Mouse (Mus musculus): ENCODE data around the gene Pdpr. TPM values are rescaled to one million over a fixed set of nuclear protein-coding genes. Genes with fewer than 3 reads are reported as not detected.
"Not testable (repeated sequence)": the region's sequence is repeated elsewhere in the genome, so short reads cannot be mapped to it uniquely, and the experiment has no call there.

The Pdpr gene
- total and polyA plus RNA-seq, 2 experiments, result 7.7 to 18.4 TPM

- Histone ChIP-seq H3K27ac (replicated peaks; ENCODE audit: insufficient read depth, low read depth, low read length) (no peak overlapping the region), H3K36me3 (ENCODE audit: control insufficient read depth, insufficient read depth, low read length) (no peaks in the 10 kb centered on the region), H3K79me2 (ENCODE audit: control insufficient read depth, insufficient read depth, low read length) (no peaks in the 10 kb centered on the region), H3K4me3 (ENCODE audit: insufficient read depth, low read depth, low read length) (peak overlapping the region; percentile 40), H3K9ac (ENCODE audit: low read depth, low read length) (no peak overlapping the region), H3K4me1 (ENCODE audit: control insufficient read depth, insufficient read depth, low read length) (peaks cover 3% of the 10 kb centered on the region; the same call in 1 of the 2 replicates), H3K27me3 (ENCODE audit: control insufficient read depth, insufficient read depth, low read length) (no peaks in the 10 kb centered on the region)
- peak; percentile 46 for DNase-seq (ENCODE audit: extremely low read depth, low read depth, low spot score)
- 6% methylated on average over 27 of the region's 27 CpGs for WGBS
- TF ChIP-seq CTCF (IDR thresholded peaks at IDR 0.05; ENCODE audit: low read depth, low read length) (no peak), POLR2A (IDR thresholded peaks at IDR 0.05; ENCODE audit: extremely low read depth, insufficient read depth, low read length) (no peak)
Observed at GRCm38 (mm10) chr8:111062072-111062757, 32.2 kb upstream of the Pdpr start.

DNA sequence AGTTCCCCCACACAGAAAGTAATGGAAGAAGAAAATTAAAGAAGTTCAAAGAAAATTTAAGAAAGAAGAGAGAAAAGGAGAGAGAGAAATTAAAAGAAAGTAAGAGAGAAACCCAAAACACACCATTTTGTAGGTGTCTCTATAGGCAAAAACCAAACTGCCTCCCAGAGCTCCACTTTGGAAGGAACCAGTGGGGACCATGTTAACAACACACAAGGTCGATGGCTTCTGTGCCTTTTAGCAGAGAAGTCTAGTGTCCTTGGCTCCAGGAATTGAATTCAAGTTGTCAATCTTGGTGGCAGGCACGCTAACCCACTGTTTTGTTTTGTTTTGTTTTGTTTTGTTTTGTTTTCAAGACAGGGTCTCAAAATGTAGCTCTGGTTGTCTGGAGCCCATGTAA lies 31.5 kb upstream of the Pdpr start:
- Histone ChIP-seq H3K4me3 (ENCODE audit: insufficient read depth, low read depth, low read length) (no peak overlapping the region), H3K36me3 (ENCODE audit: control insufficient read depth, insufficient read depth, low read length) (no peaks in the 10 kb centered on the region), H3K79me2 (ENCODE audit: control insufficient read depth, insufficient read depth, low read length) (no peaks in the 10 kb centered on the region), H3K27me3 (ENCODE audit: control insufficient read depth, insufficient read depth, low read length) (no peaks in the 10 kb centered on the region), H3K9ac (ENCODE audit: low read depth, low read length) (no peak overlapping the region), H3K27ac (replicated peaks; ENCODE audit: insufficient read depth, low read depth, low read length) (no peak overlapping the region), H3K4me1 (ENCODE audit: control insufficient read depth, insufficient read depth, low read length) (0 out of 2 replicates have a peak, but pooled peaks cover 2% of the 10 kb centered on the region)
- no peak for DNase-seq (ENCODE audit: extremely low read depth, low read depth, low spot score)
- WGBS, result 66% methylated on average over 2 of the region's 2 CpGs
- no peak for TF ChIP-seq CTCF (IDR thresholded peaks at IDR 0.05; ENCODE audit: low read depth, low read length)
- no peak for TF ChIP-seq POLR2A (IDR thresholded peaks at IDR 0.05; ENCODE audit: extremely low read depth, insufficient read depth, low read length)

- no peak overlapping the region for H3K4me3 ChIP-seq (ENCODE audit: insufficient read depth, low read depth, low read length)
- H3K36me3 ChIP-seq (ENCODE audit: control insufficient read depth, insufficient read depth, low read length), result no peaks in the 10 kb centered on the region
- no peak overlapping the region for H3K27ac ChIP-seq (replicated peaks; ENCODE audit: insufficient read depth, low read depth, low read length)
- DNase-seq (ENCODE audit: extremely low read depth, low read depth, low spot score), result no peak
- H3K79me2 ChIP-seq (ENCODE audit: control insufficient read depth, insufficient read depth, low read length), result no peaks in the 10 kb centered on the region
- no peak overlapping the region for H3K9ac ChIP-seq (ENCODE audit: low read depth, low read length)
- 0 out of 2 replicates have a peak, but pooled peaks cover 2% of the 10 kb centered on the region for H3K4me1 ChIP-seq (ENCODE audit: control insufficient read depth, insufficient read depth, low read length)
- no peaks in the 10 kb centered on the region for H3K27me3 ChIP-seq (ENCODE audit: control insufficient read depth, insufficient read depth, low read length)
- 66% methylated on average over 4 of the region's 4 CpGs for WGBS
- TF ChIP-seq POLR2A (IDR thresholded peaks at IDR 0.05; ENCODE audit: extremely low read depth, insufficient read depth, low read length) (no peak), CTCF (IDR thresholded peaks at IDR 0.05; ENCODE audit: low read depth, low read length) (no peak)
Observed at GRCm38 (mm10) chr8:111066308-111066707, 28.1 kb upstream of the Pdpr start.

DNA sequence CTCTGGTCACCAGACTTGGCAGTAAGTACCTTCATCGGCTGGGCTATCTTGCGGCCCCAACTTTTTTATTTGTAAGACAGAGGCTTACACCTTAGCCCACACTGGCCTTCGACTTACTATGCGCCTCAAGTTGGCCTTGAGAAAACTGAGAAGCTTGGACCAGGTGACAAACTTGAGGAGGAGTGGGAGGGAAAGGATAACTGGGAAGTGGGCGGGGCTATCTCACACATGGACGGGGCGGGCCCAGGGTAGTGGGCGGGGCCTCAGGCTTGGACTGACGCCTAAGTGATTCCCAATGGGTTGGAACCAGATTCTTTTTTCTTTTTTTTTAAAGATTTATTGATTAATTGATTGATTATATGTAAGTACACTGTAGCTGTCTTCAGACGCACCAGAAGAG lies 27.0 kb upstream of the Pdpr start:
- TF ChIP-seq POLR2A (IDR thresholded peaks at IDR 0.05; ENCODE audit: extremely low read depth, insufficient read depth, low read length), result no peak
- TF ChIP-seq CTCF (IDR thresholded peaks at IDR 0.05; ENCODE audit: low read depth, low read length), result no peak
- 36% methylated on average over 10 of the region's 10 CpGs for WGBS
- no peaks in the 10 kb centered on the region for H3K27me3 ChIP-seq (ENCODE audit: control insufficient read depth, insufficient read depth, low read length)
- no peak for DNase-seq (ENCODE audit: extremely low read depth, low read depth, low spot score)
- H3K27ac ChIP-seq (replicated peaks; ENCODE audit: insufficient read depth, low read depth, low read length), result no peak overlapping the region
- H3K79me2 ChIP-seq (ENCODE audit: control insufficient read depth, insufficient read depth, low read length), result no peaks in the 10 kb centered on the region
- H3K36me3 ChIP-seq (ENCODE audit: control insufficient read depth, insufficient read depth, low read length), result no peaks in the 10 kb centered on the region
- H3K9ac ChIP-seq (ENCODE audit: low read depth, low read length), result no peak overlapping the region
- no peak overlapping the region for H3K4me3 ChIP-seq (ENCODE audit: insufficient read depth, low read depth, low read length)
- no peaks in the 10 kb centered on the region for H3K4me1 ChIP-seq (ENCODE audit: control insufficient read depth, insufficient read depth, low read length)

- H3K79me2 ChIP-seq (ENCODE audit: control insufficient read depth, insufficient read depth, low read length); DNase-seq (ENCODE audit: extremely low read depth, low read depth, low spot score); H3K27me3 ChIP-seq (ENCODE audit: control insufficient read depth, insufficient read depth, low read length); H3K36me3 ChIP-seq (ENCODE audit: control insufficient read depth, insufficient read depth, low read length); H3K4me1 ChIP-seq (ENCODE audit: control insufficient read depth, insufficient read depth, low read length); H3K9ac ChIP-seq (ENCODE audit: low read depth, low read length); H3K27ac ChIP-seq (replicated peaks; ENCODE audit: insufficient read depth, low read depth, low read length); H3K4me3 ChIP-seq (ENCODE audit: insufficient read depth, low read depth, low read length): not testable (repeated sequence)
- 94% methylated on average over 9 of the region's 9 CpGs for WGBS
Observed at GRCm38 (mm10) chr8:111068660-111069059, 25.8 kb upstream of the Pdpr start.

DNA sequence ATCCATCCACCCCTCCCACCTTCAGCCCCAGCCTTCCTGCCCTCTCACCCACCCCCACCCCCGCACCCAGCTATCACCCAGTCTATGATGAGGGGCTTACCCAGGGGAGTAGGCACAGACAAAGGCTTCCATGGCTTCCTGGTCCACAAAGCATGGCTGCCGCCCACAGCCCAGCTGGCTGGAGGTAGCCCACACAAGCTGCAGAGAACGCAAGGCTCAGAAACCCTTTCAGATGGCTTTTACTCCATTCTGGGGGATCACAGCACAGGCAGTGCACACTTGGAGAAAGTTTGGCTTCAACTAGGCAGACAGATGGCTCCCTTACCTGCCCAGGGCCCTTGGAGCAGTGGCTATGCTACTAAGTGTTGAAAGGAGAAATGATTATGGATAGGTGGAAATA lies 18.5 kb upstream of the Pdpr start:
- no peaks in the 10 kb centered on the region for H3K27me3 ChIP-seq (ENCODE audit: control insufficient read depth, insufficient read depth, low read length)
- 92% methylated on average over 3 of the region's 3 CpGs for WGBS
- H3K4me1 ChIP-seq (ENCODE audit: control insufficient read depth, insufficient read depth, low read length), result peaks cover 3% of the 10 kb centered on the region; the same call in 1 of the 2 replicates
- DNase-seq (ENCODE audit: extremely low read depth, low read depth, low spot score), result no peak
- no peaks in the 10 kb centered on the region for H3K36me3 ChIP-seq (ENCODE audit: control insufficient read depth, insufficient read depth, low read length)
- TF ChIP-seq POLR2A (IDR thresholded peaks at IDR 0.05; ENCODE audit: extremely low read depth, insufficient read depth, low read length), result no peak
- TF ChIP-seq CTCF (IDR thresholded peaks at IDR 0.05; ENCODE audit: low read depth, low read length), result no peak
- no peak overlapping the region for H3K9ac ChIP-seq (ENCODE audit: low read depth, low read length)
- H3K27ac ChIP-seq (replicated peaks; ENCODE audit: insufficient read depth, low read depth, low read length), result no peak overlapping the region
- H3K79me2 ChIP-seq (ENCODE audit: control insufficient read depth, insufficient read depth, low read length), result no peaks in the 10 kb centered on the region
- H3K4me3 ChIP-seq (ENCODE audit: insufficient read depth, low read depth, low read length), result no peak overlapping the region

All from liver, adult 2 months (tissue).